Mouse (Mus musculus) testis, adult 2 months (tissue): Measurements from ENCODE around the gene Dpf1.
A peak's percentile ranks its signal among the peaks of the same experiment; 100 is the strongest.

ENCODE experiments used
- CTCF ChIP-seq: fragments of 200-500 bp; IDR thresholded peaks from 2 replicates; pipeline ENCODE4 v1.5.1; 2012; ENCODE audit warnings: low read depth, mild to moderate bottlenecking, inconsistent platforms, low read length, moderate library complexity; ENCODE audit not compliant: control insufficient read depth, insufficient read depth, insufficient replicate concordance
- POLR2A ChIP-seq: fragments of 200-500 bp; IDR thresholded peaks from 2 replicates; pipeline ENCODE4 v1.6.1; 2012; ENCODE audit warnings: low read depth, mild to moderate bottlenecking, inconsistent platforms, low read length, moderate library complexity; ENCODE audit not compliant: control insufficient read depth

DNA sequence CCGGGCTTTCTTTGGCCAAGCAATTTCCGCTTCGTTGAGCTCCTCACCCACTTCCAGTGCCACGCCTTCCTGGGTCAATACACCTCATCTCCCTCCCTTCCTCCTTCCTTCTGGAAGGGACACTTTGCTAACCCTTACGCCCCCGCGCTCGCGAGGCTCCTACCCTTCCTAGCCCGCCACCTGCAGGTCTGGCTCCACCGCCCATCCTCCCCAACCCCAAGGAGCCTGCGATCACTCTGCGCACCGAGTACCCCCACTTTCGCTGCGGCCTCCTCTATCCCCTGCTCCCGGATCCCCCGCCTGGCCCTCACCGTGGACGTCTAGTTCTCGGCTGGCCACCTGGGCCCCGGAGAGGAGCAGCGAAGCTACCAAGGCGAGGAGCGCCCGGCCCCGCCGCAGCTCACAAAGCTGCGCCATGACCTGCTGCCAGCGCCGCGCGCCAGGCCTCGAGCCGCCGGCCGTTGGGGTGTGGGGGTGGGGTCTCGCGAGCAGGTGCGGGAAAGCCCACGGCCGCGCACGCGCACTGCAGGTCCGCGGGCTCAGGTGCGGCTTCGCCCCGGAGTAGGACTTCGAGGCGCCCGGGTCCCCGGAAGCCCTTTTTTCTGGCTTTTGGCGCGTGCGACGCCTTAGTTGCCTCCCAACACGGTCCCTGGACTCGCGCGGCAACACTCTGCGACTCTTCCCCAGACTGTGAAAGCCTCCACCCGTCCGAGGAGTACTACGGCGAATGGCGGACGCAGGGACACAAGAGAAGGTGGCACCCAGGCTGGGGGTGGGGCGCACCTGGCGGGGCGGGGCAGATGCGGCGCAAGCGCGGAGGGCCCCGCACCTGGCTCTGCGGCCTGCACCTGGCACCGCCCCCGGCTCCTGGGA lies 22.3 kb upstream of the Dpf1 start, which contains the start of gene Spint2:
- TF ChIP-seq CTCF (no peak), POLR2A (peak; percentile 60)
